Mouse (Mus musculus): ENCODE results near the gene Gpsm2.
"Not testable (repeated sequence)": the region's sequence is repeated elsewhere in the genome, so short reads cannot be mapped to it uniquely, and the experiment has no call there.

Gpsm2 gene

DNA sequence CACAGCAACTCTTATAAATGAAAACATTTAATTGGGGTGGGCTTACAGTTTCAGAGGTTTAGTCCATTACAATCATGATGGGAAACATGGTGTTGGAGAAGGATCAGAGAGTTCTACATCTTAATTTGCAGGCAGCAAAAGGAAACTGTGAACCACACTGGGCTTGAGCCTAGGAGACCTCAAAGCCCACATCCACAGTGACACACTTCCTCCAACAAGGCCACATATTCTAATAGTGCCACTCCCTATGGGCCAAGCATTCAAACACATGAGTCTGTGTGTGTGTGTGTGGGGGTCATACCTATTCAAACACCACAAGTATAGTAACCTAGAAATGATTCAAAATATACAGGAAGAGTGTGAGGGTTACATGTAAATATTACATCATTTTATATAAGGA is 5.2 kb upstream of the Gpsm2 start:
- CTCF ChIA-PET, result no interaction called here

DNA sequence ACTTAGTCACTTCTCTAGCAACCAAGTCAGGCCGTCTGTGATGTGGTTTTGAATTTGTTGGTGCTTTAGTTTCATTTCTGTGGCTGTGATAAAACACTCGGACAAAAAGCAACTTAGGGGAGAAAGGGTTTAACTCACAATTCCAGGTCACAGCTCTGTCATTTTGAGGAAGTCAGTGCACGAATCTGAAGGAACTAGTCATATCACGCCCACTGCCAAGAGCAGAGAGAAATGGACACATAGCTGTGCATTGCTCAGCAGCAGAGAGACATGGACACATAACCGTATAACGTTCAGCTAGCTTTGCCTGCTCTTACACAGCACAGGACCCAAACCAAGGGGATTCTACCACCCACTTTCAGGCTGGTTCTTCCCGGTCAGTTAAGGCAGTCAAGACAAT is 4.3 kb upstream of the Gpsm2 start:
- CTCF ChIA-PET, result no interaction called here

DNA sequence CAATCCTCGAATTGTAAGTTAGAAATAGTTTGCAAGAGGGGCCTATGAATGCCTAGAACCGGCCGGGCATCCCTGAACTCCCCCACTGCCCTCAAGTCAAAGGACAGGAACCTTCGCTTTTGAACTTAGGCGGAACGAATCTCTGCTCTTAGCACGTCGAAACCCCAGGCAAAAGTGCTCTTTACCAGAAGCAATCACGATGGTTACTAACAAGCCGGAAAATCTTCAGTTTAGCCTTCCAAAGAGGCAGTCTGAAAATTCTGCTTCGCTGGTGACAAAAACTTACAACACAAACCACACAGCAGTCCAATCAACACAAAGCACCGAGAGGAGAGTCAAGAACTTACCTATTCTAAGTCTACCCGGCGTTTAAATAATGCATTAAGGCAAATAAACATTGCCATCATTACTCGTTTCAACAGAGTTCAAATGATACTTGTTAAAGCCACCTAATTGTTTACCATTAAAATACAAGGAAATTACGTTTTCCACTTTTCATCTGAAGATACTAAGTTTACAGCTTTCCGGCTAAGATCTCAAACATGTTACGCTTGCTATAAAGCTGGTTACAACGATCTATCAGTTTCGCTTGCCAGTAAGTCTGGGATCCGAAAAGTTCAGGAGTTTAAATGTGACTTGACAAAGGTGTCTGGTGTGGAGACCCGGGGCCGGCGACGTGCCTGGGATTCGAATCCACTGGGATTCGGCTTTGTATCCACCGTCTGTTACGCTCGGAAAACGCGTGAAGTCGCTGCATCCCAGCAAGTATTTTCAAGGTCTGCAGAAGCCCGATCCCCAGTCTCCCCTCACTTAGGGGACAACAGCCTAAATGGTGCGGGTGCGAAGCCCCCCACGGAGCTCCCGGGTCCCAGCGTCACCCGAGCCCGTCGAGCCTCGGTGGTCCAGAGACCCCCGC is 775 bp downstream of the Gpsm2 start:
- CTCF ChIA-PET, result interaction anchor here (0.6 to 0.8 kb wide), 2 partner anchors 34 to 209 kb away, joined by 3 to 7 read pairs; no protein-coding TSS in a partner anchor

DNA sequence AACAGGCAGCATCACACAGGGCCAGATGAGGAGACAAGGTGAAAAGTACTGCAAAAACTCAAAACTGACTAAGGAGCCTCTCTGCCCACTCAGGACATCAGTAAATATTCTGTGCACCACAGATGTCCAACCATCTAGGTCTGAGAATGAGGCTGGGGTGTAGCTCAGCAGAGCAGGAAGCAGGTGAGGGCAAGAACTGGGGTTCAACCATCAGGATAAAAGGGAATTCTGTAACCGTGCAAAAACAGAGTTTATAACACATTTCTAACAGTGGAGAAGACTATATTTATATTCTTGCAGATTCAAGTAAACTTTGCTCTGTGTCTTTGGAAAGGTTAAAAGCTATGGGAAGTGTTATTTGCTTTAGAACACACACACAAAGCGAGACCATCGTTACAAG is 2.3 kb downstream of the Gpsm2 start:
- CTCF ChIA-PET, result no interaction called here

DNA sequence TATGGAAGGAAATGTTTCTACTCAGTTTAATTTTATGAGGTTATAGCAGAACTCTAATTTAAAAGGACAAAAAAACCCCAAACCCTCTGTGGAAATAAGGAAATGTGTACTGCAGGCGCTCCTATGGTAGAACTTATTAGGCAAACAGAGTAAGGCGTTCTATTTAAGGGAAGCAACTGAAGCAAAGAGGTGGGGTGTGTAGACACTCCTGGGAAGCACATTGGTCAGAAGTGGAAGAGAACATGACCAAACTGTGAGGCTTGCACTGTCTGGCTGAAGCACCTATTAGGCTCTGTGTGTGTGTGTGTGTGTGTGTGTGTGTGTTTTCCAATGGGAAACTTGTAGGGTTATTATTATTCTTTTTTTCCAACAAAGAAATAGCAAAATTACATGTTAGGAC is 2.8 kb downstream of the Gpsm2 start:
- CTCF ChIA-PET, result no interaction called here

DNA sequence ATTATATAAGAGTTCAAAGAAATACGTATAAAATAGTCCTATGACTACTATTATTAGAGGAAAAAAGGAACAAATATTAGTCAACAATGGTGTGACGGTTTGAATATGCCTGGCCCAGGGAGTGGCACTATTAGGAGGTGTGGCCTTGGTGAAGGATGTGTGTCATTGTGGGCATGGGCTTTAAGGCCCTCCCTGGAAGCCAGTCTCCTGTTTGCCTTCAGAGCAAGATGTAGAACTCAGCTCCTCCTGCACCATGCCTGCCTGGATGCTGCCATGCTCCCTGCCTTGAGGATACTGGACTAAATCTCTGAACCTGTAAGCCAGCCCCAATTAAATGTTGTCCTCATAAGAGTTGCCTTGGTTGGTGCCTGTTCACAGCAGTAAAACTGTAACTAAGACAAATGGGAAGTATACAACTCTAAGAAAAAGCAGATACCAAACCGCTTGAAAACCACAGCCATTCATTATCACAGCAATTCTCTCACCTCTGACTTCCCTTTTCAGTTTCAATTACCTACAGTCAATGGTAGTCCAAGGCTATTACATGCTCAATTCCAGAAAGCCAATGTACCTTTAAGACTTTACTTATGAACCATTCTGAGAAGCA is 4.1 kb downstream of the Gpsm2 start:
- CTCF ChIA-PET, result no interaction called here

DNA sequence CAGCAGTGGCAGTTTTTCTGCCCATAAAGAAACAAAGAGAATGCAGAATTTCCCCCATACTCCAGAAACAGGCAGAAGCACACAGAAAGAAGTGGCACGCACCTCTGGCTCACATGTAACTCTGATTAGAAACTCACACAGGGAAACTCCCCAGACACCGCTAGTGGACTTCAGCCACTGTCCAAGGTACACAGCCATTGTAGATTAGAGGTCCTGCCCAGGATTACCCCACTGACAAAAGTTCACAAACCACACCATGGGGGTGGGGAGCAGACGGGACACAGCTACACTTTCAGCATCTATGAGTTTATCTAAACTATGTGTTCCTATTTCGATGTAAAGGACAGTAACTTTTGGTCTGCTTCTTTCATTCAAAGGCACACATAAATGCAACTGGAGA is 7.3 kb downstream of the Gpsm2 start:
- CTCF ChIA-PET, result no interaction called here

DNA sequence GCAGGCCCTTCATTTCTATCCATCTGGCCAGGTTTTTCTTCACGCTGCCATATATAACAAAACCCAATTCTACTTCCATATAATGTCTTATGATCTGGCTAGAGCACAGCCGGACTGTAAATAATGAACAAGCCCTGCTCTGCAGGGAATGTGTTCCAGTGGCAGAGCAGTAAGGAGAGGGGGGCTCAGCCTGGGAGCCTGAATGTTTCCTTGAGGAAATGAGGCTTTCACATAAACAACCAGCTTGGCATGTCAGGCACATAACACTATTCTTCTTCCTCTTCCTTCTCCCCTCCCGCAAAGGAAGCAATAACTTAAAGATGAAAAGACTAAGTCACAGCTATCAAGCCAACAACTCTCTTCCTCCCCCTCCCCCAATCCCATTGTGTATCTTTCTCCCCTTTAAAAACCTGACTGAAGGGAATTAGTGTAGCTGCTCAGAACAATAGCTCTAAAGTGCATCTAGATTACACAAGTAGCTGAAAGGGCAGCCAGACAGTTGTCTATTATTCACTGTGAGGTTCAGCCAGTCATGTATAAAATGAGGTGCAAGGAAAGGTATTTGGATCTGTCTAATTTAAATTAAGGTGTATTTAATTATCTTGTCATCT is 8.9 kb downstream of the Gpsm2 start:
- CTCF ChIA-PET, result no interaction called here

DNA sequence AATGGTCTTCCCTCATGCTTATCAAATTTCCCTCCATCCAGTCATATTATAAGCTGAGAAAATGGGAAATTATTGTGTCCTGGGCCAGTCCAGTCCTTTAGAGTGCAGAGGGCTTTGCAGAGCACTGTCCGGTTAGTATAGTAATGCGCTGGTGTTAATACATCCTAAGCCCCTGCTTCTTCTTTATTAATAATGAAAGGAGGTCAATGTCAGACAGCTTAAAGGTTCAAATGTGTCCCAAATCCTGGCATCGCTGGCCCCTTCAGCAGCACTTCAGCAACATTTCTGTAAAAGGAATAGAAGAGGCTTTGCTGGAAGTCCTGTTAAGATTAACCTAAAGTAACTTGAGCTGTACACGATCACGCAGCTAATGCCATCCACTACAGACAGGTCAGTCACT is 10.8 kb downstream of the Gpsm2 start:
- CTCF ChIA-PET, result no interaction called here

DNA sequence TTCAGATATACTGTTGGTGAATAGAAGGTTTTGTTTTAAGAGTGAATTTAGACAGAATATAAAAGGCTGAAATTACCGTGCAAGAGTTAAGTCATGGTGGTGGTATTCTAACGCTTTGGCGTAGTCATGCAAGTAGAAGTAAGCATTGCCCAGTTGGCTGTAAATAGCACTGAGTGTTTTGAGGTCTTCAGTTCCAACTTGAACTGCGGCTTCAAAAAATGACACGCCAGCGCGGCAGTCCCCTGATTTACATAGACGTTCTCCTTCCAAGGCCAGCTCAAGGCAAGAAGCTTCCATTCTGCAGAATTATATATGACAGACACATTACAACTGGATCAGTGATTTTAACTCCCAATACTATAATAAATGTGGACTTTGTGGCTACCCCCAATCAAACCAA is 19.3 kb downstream of the Gpsm2 start:
- CTCF ChIA-PET, result no interaction called here

DNA sequence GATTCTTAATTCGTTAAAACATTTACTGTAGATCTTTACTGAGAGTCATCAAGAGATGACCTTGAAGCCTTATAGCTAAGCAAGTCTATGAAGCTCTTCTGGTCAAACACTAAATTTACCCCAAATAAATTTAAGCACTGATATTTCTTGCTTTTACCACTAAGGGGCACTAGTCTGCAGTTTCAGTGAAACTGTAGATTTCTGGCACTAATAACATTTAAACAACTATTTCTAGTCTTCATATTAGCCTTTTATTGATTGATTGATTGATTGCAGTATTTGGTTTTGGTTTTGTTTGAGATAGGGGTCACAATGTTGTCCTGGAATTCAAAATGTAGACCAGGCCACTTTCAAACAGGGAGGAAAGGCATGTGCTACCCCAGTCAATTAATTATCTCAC is 20.9 kb downstream of the Gpsm2 start:
- CTCF ChIA-PET, result no interaction called here

DNA sequence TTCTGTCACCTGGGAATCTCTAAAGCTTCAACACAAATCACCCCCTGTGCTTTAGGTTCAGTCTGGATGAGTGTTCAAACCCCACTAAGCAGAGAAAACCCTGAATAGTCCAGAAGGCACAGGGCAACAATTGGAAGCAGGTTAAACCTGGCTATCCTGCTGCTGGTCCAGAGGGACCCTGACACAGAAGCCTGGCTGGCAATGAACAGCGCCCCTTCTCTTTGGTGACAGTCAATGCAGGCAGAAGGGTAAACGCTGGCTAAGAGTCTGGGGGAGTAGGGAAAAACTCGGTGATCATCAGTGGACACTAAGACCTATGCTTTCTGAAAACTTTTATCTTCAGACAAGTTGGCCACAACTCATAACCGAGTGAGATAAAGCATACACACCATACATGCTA is 22.3 kb downstream of the Gpsm2 start:
- CTCF ChIA-PET, result no interaction called here

DNA sequence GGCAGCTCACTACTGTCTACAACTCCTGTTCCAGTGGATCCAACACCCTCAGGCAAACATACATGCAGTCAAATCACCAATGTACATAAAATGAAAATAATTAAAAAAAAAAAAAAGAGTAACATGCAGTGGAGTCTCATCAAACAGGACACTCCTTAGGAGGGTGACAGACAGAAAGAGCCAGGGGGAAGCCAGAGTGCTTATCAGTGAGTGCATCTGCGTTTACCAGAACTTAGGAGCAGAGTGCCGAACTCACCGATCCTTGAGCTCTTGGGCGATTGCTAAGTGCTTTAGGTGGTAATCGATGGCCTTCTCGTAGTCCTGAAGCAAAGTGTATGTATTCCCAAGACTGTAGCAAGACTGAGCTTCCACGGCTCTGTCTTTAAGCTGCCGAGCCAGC is 23.4 kb downstream of the Gpsm2 start:
- CTCF ChIA-PET, result no interaction called here

DNA sequence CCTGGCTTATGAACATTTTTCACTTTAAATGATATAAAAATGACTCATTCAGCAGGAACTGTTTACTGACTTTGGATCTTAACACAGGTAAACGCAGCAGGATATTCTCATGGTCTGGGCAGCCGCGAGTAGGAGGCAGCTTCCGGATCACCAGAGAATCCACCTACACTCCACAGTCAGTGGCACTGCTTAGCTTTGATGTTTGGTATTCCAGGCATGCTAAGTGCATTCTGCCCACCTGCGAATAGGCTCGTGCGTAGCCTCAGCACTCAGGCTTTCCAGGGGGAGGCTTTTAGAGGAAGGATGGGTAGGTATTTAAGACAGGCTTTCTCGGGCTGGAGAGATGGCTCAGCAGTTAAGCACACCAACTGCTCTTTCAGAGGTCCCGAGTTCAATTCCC is 27.8 kb downstream of the Gpsm2 start:
- CTCF ChIA-PET, result no interaction called here

DNA sequence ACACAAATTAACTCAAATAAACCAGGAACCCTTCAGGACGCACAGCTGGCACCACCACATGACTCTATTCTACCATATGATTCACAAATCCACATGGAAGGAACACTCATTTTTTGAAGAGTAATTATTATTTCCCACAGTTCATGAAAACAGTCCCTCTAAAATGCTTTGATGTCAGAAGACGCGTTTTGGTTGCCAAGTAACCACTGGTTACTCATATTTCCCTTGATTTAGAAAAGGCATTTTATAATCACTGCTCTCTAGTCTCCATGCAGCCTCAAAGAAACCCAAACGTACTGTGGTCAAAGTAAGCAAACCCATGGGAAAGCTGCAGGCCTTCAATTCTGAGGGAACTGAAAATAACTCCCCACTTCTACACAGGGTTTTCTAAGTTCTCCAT is 32.1 kb downstream of the Gpsm2 start:
- CTCF ChIA-PET, result no interaction called here

DNA sequence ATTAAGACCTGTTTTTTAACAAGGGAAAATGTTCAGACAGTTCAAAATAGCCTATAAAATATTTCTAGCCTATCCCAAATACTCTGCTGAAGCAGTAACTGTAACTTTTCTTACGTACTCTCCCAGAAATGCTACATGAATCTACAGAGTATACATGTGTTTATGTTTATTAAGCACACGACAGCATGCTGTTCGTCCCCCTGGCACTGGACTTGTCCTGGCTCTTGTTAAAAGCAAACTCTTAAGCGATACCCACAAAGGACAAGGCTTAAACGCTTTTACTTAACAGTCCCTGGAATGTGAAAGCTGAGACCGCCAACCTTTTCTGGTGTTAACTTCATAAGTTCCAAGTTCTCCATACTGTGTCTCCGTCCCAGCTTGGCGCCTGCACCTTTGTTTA is 32.7 kb downstream of the Gpsm2 start:
- CTCF ChIA-PET, result no interaction called here

DNA sequence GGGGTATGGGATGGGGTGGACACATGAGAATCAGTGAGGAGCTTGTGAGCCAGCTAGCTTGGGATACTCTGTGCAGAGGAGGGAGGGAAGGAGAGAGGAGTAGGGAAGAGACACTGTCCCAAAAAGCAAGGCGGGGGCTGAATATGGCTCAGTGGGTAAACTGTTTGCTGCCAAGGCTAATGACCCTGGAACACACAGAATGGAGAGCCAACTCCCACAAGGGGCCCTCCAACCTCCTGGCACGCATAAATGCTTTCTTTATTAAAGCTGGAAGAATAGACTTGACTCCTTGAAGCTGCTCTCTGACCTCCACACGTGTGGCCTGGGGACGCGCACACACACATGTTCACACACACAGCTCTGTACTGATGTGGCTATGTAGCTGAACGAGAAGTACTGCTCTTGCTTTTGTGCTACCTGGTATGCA is 33.1 kb downstream of the Gpsm2 start:
- CTCF ChIA-PET, result no interaction called here

DNA sequence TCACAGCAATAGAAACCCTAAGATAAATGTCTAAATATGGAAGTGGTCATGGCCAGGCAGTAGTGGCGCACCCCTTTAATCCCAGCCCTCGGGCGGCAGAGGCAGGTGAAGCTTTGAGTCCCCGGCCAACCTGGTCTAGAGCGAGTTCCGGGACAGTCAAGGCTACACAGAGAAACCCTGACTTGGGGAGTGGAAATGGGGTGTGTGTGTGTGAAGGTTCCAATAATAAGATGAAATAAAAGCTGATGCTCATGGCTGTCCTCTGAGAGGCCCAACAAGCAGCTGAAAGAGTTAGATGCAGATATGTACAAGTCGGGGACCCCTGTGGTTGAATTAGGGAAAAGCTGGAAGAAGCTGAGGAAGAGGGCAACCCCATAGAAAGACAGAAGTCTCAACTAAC is 36.4 kb downstream of the Gpsm2 start:
- CTCF ChIA-PET, result no interaction called here

DNA sequence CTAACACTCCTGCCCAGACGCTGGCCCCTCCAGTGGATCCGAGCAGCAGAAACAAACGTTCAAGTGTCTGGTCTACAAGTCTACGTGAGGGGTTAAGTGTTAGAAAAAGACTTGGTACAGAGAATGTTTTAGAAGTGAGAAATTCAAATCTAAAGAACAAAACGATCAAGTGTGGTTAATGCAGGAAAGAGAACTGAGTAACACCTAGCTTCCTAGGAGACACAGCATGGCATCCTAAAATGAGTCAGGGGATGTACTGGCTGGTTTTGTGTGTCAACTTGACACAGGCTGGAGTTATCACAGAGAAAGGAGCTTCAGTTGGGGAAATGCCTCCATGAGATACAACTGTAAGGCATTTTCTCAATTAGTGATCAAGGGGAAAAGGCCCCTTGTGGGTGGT is 38.5 kb downstream of the Gpsm2 start:
- CTCF ChIA-PET, result not testable (repeated sequence)

DNA sequence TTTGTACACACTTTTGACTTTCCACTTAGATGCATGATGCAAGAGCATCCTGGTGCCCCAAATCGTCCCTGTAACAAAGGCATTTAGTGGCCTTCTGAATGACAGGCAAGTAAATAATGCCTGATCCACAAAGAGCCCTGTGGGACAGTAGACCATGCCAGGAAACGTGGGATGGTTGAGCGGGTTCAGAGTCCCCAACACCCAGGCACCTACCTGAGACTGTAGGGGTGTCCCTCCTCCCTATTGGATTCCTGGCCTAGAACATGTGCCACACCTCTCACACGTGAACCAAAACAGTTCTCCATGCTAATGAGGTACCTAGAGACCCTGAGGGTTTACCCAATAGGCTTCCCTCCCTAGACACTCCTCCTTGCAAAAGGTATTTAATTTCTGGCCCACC is 41.1 kb downstream of the Gpsm2 start:
- CTCF ChIA-PET, result no interaction called here

DNA sequence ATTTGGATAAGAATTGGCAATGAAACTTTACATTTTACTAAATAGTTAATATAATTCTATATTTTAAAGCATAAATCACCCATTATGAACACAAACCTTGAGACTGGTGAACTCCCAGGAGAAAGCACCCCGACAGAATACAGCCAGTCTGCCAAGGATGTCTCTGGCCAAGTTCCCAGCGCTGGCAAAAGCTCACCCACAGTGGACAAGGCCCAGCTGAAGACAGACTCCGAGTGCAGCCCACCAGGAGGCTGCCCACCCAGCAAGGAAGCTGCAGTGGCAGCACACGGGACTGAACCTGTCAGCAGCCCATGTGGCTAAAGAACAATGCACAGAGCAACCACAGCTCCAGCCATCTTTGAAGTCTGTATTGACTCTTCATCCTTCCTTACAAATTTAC is 45.5 kb downstream of the Gpsm2 start:
- CTCF ChIA-PET, result no interaction called here

DNA sequence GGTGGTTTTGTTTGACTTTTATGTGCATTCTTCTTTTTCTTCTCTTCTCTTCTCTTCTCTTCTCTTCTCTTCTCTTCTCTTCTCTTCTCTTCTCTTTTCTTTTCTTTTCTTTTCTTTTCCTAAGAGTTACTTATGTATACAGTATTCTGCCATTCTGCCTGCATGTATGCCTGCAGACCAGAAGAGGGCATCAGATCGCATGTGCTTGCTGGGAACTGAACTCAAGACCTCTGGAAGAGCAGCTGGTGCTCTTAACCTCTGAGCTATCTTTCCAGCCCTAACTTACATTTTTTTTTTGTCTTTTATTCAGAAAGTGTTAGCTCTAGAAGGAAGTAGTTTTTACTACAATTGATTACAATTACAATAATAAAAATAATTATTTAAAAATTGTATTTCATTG is 61.2 kb downstream of the Gpsm2 start:
- CTCF ChIA-PET, result no interaction called here

DNA sequence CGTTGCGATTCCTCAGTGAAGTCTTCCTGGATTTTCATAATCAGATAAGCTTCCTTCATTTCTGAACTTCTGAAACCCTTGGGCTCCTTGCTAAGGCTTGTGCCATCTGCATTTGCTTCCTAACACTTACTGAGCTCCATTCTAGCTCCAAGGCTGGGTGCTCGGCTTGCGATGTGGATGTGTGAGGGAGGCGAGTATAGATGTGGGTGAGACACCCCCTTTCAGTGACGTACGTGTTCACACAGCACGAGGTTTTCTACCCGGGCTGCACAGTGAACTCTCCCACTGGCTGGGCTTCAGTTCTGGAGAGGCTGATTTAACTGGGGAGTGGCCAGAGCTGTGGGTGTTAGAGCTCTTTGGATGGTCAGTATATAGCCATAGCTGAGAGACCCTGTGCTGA is 63.5 kb downstream of the Gpsm2 start:
- CTCF ChIA-PET, result no interaction called here
